Mouse (Mus musculus): ENCODE measurements around the gene Glce.

Glce gene

GRCm38 (mm10) chr9:62124266-62124665 is 1.8 kb upstream of the Glce start:
- no peak for DNase-seq (ENCODE audit: extremely low spot score, low spot score)

GRCm38 (mm10) chr9:62123496-62123895 is 1.0 kb upstream of the Glce start:
- DNase-seq (ENCODE audit: extremely low spot score, low spot score), result no peak

GRCm38 (mm10) chr9:62121551-62122447 is 656 bp downstream of the Glce start:
- DNase-seq (ENCODE audit: extremely low spot score, low spot score), result no peak

GRCm38 (mm10) chr9:62118754-62119153 is 3.7 kb downstream of the Glce start:
- no peak for DNase-seq (ENCODE audit: extremely low spot score, low spot score)

- no peak for DNase-seq (ENCODE audit: extremely low spot score, low spot score)
Measured at GRCm38 (mm10) chr9:62115826-62116225, 6.6 kb downstream of the Glce start.

- no peak for DNase-seq (ENCODE audit: extremely low spot score, low spot score)
Measured at GRCm38 (mm10) chr9:62096603-62097002, 25.9 kb downstream of the Glce start.

- no peak for DNase-seq (ENCODE audit: extremely low spot score, low spot score)
Measured at GRCm38 (mm10) chr9:62091604-62092003, 30.9 kb downstream of the Glce start.

- DNase-seq (ENCODE audit: extremely low spot score, low spot score), result no peak
Measured at GRCm38 (mm10) chr9:62085548-62085947, 36.9 kb downstream of the Glce start.

- DNase-seq (ENCODE audit: extremely low spot score, low spot score), result no peak
Measured at GRCm38 (mm10) chr9:62084896-62085295, 37.6 kb downstream of the Glce start.

GRCm38 (mm10) chr9:62082986-62083385 is 39.5 kb downstream of the Glce start:
- DNase-seq (ENCODE audit: extremely low spot score, low spot score), result no peak

GRCm38 (mm10) chr9:62081542-62081941 is 40.9 kb downstream of the Glce start:
- DNase-seq (ENCODE audit: extremely low spot score, low spot score), result no peak

GRCm38 (mm10) chr9:62080028-62080760 is 42.3 kb downstream of the Glce start:
- DNase-seq (ENCODE audit: extremely low spot score, low spot score), result no peak

- no peak for DNase-seq (ENCODE audit: extremely low spot score, low spot score)
Measured at GRCm38 (mm10) chr9:62062234-62062633, 60.2 kb downstream of the Glce start.

- no peak for DNase-seq (ENCODE audit: extremely low spot score, low spot score)
Measured at GRCm38 (mm10) chr9:62060431-62060830, 62.0 kb downstream of the Glce start.

- no peak for DNase-seq (ENCODE audit: extremely low spot score, low spot score)
Measured at GRCm38 (mm10) chr9:62059941-62060340, 62.5 kb downstream of the Glce start.

GRCm38 (mm10) chr9:62057881-62058506 is 64.5 kb downstream of the Glce start:
- no peak for DNase-seq (ENCODE audit: extremely low spot score, low spot score)

- DNase-seq (ENCODE audit: extremely low spot score, low spot score), result no peak
Measured at GRCm38 (mm10) chr9:62056206-62056605, 66.2 kb downstream of the Glce start.

GRCm38 (mm10) chr9:62050801-62051200 is 71.7 kb downstream of the Glce start:
- DNase-seq (ENCODE audit: extremely low spot score, low spot score), result no peak

- no peak for DNase-seq (ENCODE audit: extremely low spot score, low spot score)
Measured at GRCm38 (mm10) chr9:62049166-62049565, 73.3 kb downstream of the Glce start.

GRCm38 (mm10) chr9:62042167-62042566 is 80.3 kb downstream of the Glce start:
- no peak for DNase-seq (ENCODE audit: extremely low spot score, low spot score)

GRCm38 (mm10) chr9:62040008-62040608 is 82.3 kb downstream of the Glce start:
- peak; percentile 87 for DNase-seq (ENCODE audit: extremely low spot score, low spot score)

- DNase-seq (ENCODE audit: extremely low spot score, low spot score), result no peak
Measured at GRCm38 (mm10) chr9:62035806-62036205, 86.6 kb downstream of the Glce start.

Measured in neural tube, embryonic 10.5 days (tissue).